Mouse (Mus musculus) neural tube, embryonic 15.5 days (tissue): ENCODE measurements at regions not wholly inside any gene's neighbourhood (a gene's known extent, or its start where the extent isn't known, plus 50 kb on each side); places are given as distances from the start of the nearest gene placed in this dataset.

Experiments used
- ATAC-seq: fragments of 200-750 bp; cut with Nextera tagmentation; 2 replicates; pipeline ENCODE4 v1.8.0; 2017; ENCODE audit warnings: mild to moderate bottlenecking, moderate TSS enrichment, moderate library complexity; ENCODE audit not compliant: low FRiP score
- H3K27ac ChIP-seq: fragments of 300-500 bp; sonication (generic); replicated peaks from 2 replicates; pipeline ENCODE4 v1.5.1; 2015; ENCODE audit warnings: mild to moderate bottlenecking, inconsistent platforms
- H3K27me3 ChIP-seq: fragments of 300-500 bp; sonication (generic); replicated peaks from 2 replicates; pipeline ENCODE4 v1.6.1; 2015; ENCODE audit warnings: inconsistent platforms
- H3K36me3 ChIP-seq: fragments of 300-500 bp; sonication (generic); 2 replicates; pipeline ENCODE4 v1.6.1; 2015; ENCODE audit warnings: inconsistent platforms
- H3K4me1 ChIP-seq: fragments of 300-500 bp; sonication (generic); 2 replicates; pipeline ENCODE4 v1.6.1; 2015; ENCODE audit warnings: inconsistent platforms
- H3K4me2 ChIP-seq: fragments of 300-500 bp; sonication (generic); 2 replicates; pipeline ENCODE4 v1.6.1; 2015; ENCODE audit warnings: inconsistent platforms, mild to moderate bottlenecking, moderate library complexity
- H3K4me3 ChIP-seq: fragments of 300-500 bp; sonication (generic); replicated peaks from 2 replicates; pipeline ENCODE4 v1.5.1; 2015; ENCODE audit warnings: mild to moderate bottlenecking, inconsistent platforms
- H3K9ac ChIP-seq: fragments of 300-500 bp; sonication (generic); replicated peaks from 2 replicates; pipeline ENCODE4 v1.6.1; 2015; ENCODE audit warnings: mild to moderate bottlenecking, inconsistent platforms
- H3K9me3 ChIP-seq: fragments of 300-500 bp; sonication (generic); replicated peaks from 2 replicates; pipeline ENCODE4 v1.6.1; 2016; ENCODE audit warnings: inconsistent platforms
- WGBS: fragments of 180-500 bp; shearing (Covaris S2); methylation state at CpG from one replicate; pipeline ENCODE4 v1.1.7; 2015; ENCODE audit warnings: mixed read lengths; 5-methylcytosine and 5-hydroxymethylcytosine counted together

- Histone ChIP-seq H3K4me3 (no peak overlapping the region), H3K27ac (no peak overlapping the region), H3K27me3 (no peaks in the 10 kb centered on the region), H3K36me3 (no peaks in the 10 kb centered on the region), H3K4me1 (peaks cover 5% of the 10 kb centered on the region; the same call in 1 of the 2 replicates), H3K9ac (no peak overlapping the region), H3K9me3 (no peaks in the 10 kb centered on the region), H3K4me2 (no peak overlapping the region)
- WGBS: 56% methylated on average over 2 of the region's 2 CpGs
- no peak for ATAC-seq
These were observed 325.0 kb upstream of the Gm5148 start for GRCm38 (mm10) chr3:38049290-38049689.

- no peaks in the 10 kb centered on the region for H3K36me3 ChIP-seq
These were observed 323.2 kb upstream of the Gm5148 start for GRCm38 (mm10) chr3:38047445-38047844.

GRCm38 (mm10) chr3:38046611-38047010 lies 322.3 kb upstream of the Gm5148 start:
- H3K4me2 ChIP-seq: no peak overlapping the region
- ATAC-seq: no peak
- no peaks in the 10 kb centered on the region for H3K27me3 ChIP-seq
- H3K27ac ChIP-seq: no peak overlapping the region
- H3K9me3 ChIP-seq: no peaks in the 10 kb centered on the region
- no peaks in the 10 kb centered on the region for H3K36me3 ChIP-seq
- 77% methylated on average over 4 of the region's 4 CpGs for WGBS
- H3K4me1 ChIP-seq: peaks cover 5% of the 10 kb centered on the region; the same call in 1 of the 2 replicates
- no peak overlapping the region for H3K4me3 ChIP-seq
- H3K9ac ChIP-seq: no peak overlapping the region

More at GRCm38 (mm10) chr3:38047445-38047844, 323.2 kb upstream of the Gm5148 start:
- Histone ChIP-seq H3K9me3 (no peaks in the 10 kb centered on the region), H3K4me1 (peaks cover 5% of the 10 kb centered on the region; the same call in 1 of the 2 replicates), H3K27me3 (no peaks in the 10 kb centered on the region), H3K4me2 (no peak overlapping the region), H3K4me3 (no peak overlapping the region), H3K27ac (no peak overlapping the region), H3K9ac (no peak overlapping the region)
- 85% methylated on average over 4 of the region's 4 CpGs for WGBS
- ATAC-seq: no peak

- WGBS: 79% methylated on average over 2 of the region's 2 CpGs
- Histone ChIP-seq H3K4me2 (no peak overlapping the region), H3K9ac (no peak overlapping the region)
These were observed 321.7 kb upstream of the Gm5148 start for GRCm38 (mm10) chr3:38045989-38046388.

GRCm38 (mm10) chr3:38045523-38045922 lies 321.2 kb upstream of the Gm5148 start:
- H3K27me3 ChIP-seq: no peaks in the 10 kb centered on the region
- no peaks in the 10 kb centered on the region for H3K9me3 ChIP-seq
- no peak; the same call in 1 of the 2 replicates for ATAC-seq
- H3K36me3 ChIP-seq: no peaks in the 10 kb centered on the region
- WGBS: 62% methylated on average over 6 of the region's 6 CpGs
- peaks cover 5% of the 10 kb centered on the region; the same call in 1 of the 2 replicates for H3K4me1 ChIP-seq
- H3K9ac ChIP-seq: no peak overlapping the region
- H3K4me3 ChIP-seq: no peak overlapping the region
- H3K4me2 ChIP-seq: no peak overlapping the region
- no peak overlapping the region for H3K27ac ChIP-seq

More at GRCm38 (mm10) chr3:38045989-38046388, 321.7 kb upstream of the Gm5148 start:
- ATAC-seq: no peak
- H3K4me3 ChIP-seq: no peak overlapping the region
- no peaks in the 10 kb centered on the region for H3K27me3 ChIP-seq
- H3K9me3 ChIP-seq: no peaks in the 10 kb centered on the region
- H3K4me1 ChIP-seq: peaks cover 5% of the 10 kb centered on the region; the same call in 1 of the 2 replicates
- H3K36me3 ChIP-seq: no peaks in the 10 kb centered on the region
- H3K27ac ChIP-seq: no peak overlapping the region

- WGBS: 65% methylated on average over 7 of the region's 7 CpGs
- Histone ChIP-seq H3K4me3 (no peak overlapping the region), H3K9me3 (no peaks in the 10 kb centered on the region), H3K36me3 (no peaks in the 10 kb centered on the region), H3K27me3 (no peaks in the 10 kb centered on the region), H3K4me1 (peaks cover 5% of the 10 kb centered on the region; the same call in 1 of the 2 replicates), H3K9ac (no peak overlapping the region), H3K4me2 (no peak overlapping the region), H3K27ac (no peak overlapping the region)
- no peak for ATAC-seq
These were observed 320.0 kb upstream of the Gm5148 start for GRCm38 (mm10) chr3:38044338-38044737.

GRCm38 (mm10) chr3:38042614-38043013 lies 318.3 kb upstream of the Gm5148 start:
- Histone ChIP-seq H3K27ac (no peak overlapping the region), H3K4me1 (peaks cover 5% of the 10 kb centered on the region; the same call in 1 of the 2 replicates), H3K36me3 (no peaks in the 10 kb centered on the region), H3K9ac (no peak overlapping the region), H3K9me3 (no peaks in the 10 kb centered on the region), H3K4me2 (no peak overlapping the region), H3K27me3 (no peaks in the 10 kb centered on the region), H3K4me3 (no peak overlapping the region)
- ATAC-seq: no peak
- WGBS: 70% methylated on average over 6 of the region's 6 CpGs

GRCm38 (mm10) chr3:38036131-38036530 lies 311.8 kb upstream of the Gm5148 start:
- Histone ChIP-seq H3K27me3 (no peaks in the 10 kb centered on the region), H3K36me3 (no peaks in the 10 kb centered on the region), H3K9me3 (no peaks in the 10 kb centered on the region), H3K4me3 (no peak overlapping the region), H3K27ac (no peak overlapping the region), H3K9ac (no peak overlapping the region), H3K4me2 (no peak overlapping the region), H3K4me1 (no peaks in the 10 kb centered on the region)
- ATAC-seq: no peak

GRCm38 (mm10) chr3:38034138-38034537 lies 309.8 kb upstream of the Gm5148 start:
- Histone ChIP-seq H3K27ac (no peak overlapping the region), H3K27me3 (no peaks in the 10 kb centered on the region), H3K9me3 (no peaks in the 10 kb centered on the region), H3K4me2 (no peak overlapping the region), H3K9ac (no peak overlapping the region), H3K4me3 (no peak overlapping the region), H3K4me1 (no peaks in the 10 kb centered on the region), H3K36me3 (no peaks in the 10 kb centered on the region)
- ATAC-seq: no peak
- WGBS: 73% methylated on average over 3 of the region's 3 CpGs

GRCm38 (mm10) chr3:38014768-38015167 lies 290.5 kb upstream of the Gm5148 start:
- no peak overlapping the region for H3K9ac ChIP-seq

GRCm38 (mm10) chr3:38009168-38009567 lies 284.9 kb upstream of the Gm5148 start:
- Histone ChIP-seq H3K27me3 (no peaks in the 10 kb centered on the region), H3K9ac (no peak overlapping the region), H3K27ac (no peak overlapping the region), H3K4me1 (no peaks in the 10 kb centered on the region), H3K4me3 (no peak overlapping the region), H3K36me3 (no peaks in the 10 kb centered on the region), H3K9me3 (no peaks in the 10 kb centered on the region), H3K4me2 (no peak overlapping the region)
- 26% methylated on average over 4 of the region's 4 CpGs for WGBS
- ATAC-seq: no peak

More at GRCm38 (mm10) chr3:38014768-38015167, 290.5 kb upstream of the Gm5148 start:
- no peak overlapping the region for H3K27ac ChIP-seq
- no peaks in the 10 kb centered on the region for H3K9me3 ChIP-seq
- peaks cover 5% of the 10 kb centered on the region; the same call in 1 of the 2 replicates for H3K4me1 ChIP-seq
- no peak overlapping the region for H3K4me3 ChIP-seq
- H3K4me2 ChIP-seq: no peak overlapping the region
- 55% methylated on average over 1 of the region's 1 CpGs for WGBS
- H3K27me3 ChIP-seq: no peaks in the 10 kb centered on the region
- no peak for ATAC-seq
- H3K36me3 ChIP-seq: no peaks in the 10 kb centered on the region

GRCm38 (mm10) chr3:38008321-38008720 lies 284.0 kb upstream of the Gm5148 start:
- WGBS: 83% methylated on average over 7 of the region's 7 CpGs
- H3K9me3 ChIP-seq: no peaks in the 10 kb centered on the region
- no peak for ATAC-seq
- no peak overlapping the region for H3K27ac ChIP-seq
- H3K36me3 ChIP-seq: no peaks in the 10 kb centered on the region
- H3K9ac ChIP-seq: no peak overlapping the region
- no peaks in the 10 kb centered on the region for H3K27me3 ChIP-seq
- no peaks in the 10 kb centered on the region for H3K4me1 ChIP-seq
- H3K4me2 ChIP-seq: no peak overlapping the region
- no peak overlapping the region for H3K4me3 ChIP-seq

- Histone ChIP-seq H3K27ac (no peak overlapping the region), H3K4me3 (no peak overlapping the region), H3K9me3 (no peaks in the 10 kb centered on the region), H3K36me3 (no peaks in the 10 kb centered on the region), H3K4me2 (no peak overlapping the region), H3K27me3 (no peaks in the 10 kb centered on the region), H3K4me1 (no peaks in the 10 kb centered on the region), H3K9ac (no peak overlapping the region)
- 91% methylated on average over 1 of the region's 1 CpGs for WGBS
- ATAC-seq: no peak
These were observed 283.3 kb upstream of the Gm5148 start for GRCm38 (mm10) chr3:38007626-38008025.
